Mouse (Mus musculus) G1E-ER4 (cell line): ENCODE measurements around the gene Gm38393. TPM values are rescaled to one million over a fixed set of nuclear protein-coding genes. Genes with fewer than 3 reads are reported as not detected.

Experiments used
- GATA1 ChIP-seq: IDR thresholded peaks from one replicate; pipeline ENCODE4 v1.8.0; 2012; ENCODE audit warnings: low read length, inconsistent platforms
- polyA plus RNA-seq: library from polyadenylated mRNA; stranded (reverse); fragments of >175 nt; gene quantifications from 2 replicates; pipeline ENCODE4 v1.2.3, GENCODE M21; 2012

Gene Gm38393
- polyA plus RNA-seq = 60.8 and 104 TPM in 2 replicates

- no peak for TF ChIP-seq GATA1
Measured at GRCm38 (mm10) chr7:60004606-60005330, at the start of gene Gm38393, which contains the start of gene Snurf. Gene Gm38393 (minus strand): TSS chr7:60005064. Gene Snurf (minus strand): TSS chr7:60005049.

- no peak for TF ChIP-seq GATA1
Measured at GRCm38 (mm10) chr7:60047481-60048201, 42.8 kb upstream of the Gm38393 start.

- TF ChIP-seq GATA1 = no peak
Measured at GRCm38 (mm10) chr7:60013186-60013585, 8.3 kb upstream of the Gm38393 start.

GRCm38 (mm10) chr7:60007727-60008360 lies 3.0 kb upstream of the Gm38393 start:
- no peak for TF ChIP-seq GATA1

- no peak for TF ChIP-seq GATA1
Measured at GRCm38 (mm10) chr7:60006262-60006661, 1.4 kb upstream of the Gm38393 start.

- no peak for TF ChIP-seq GATA1
Measured at GRCm38 (mm10) chr7:60003921-60004605, 801 bp downstream of the Gm38393 start.

- peak; percentile 7 for TF ChIP-seq GATA1
Measured at GRCm38 (mm10) chr7:60003006-60003865, 1.6 kb downstream of the Gm38393 start.

GRCm38 (mm10) chr7:59978646-59979045 lies 26.2 kb downstream of the Gm38393 start:
- no peak for TF ChIP-seq GATA1

Other genes starting within 250 kb of the Gm38393 start
- not detected in 2 replicates for gene Snurf, start within 50 bp of the Gm38393 start, polyA plus RNA-seq
- gene Snrpn, start 135.2 kb upstream of the Gm38393 start, polyA plus RNA-seq = 207 and 265 TPM in 2 replicates